Comparison of ENCODE assay signal across 3 mouse cellular contexts in the genomic region with DNA sequence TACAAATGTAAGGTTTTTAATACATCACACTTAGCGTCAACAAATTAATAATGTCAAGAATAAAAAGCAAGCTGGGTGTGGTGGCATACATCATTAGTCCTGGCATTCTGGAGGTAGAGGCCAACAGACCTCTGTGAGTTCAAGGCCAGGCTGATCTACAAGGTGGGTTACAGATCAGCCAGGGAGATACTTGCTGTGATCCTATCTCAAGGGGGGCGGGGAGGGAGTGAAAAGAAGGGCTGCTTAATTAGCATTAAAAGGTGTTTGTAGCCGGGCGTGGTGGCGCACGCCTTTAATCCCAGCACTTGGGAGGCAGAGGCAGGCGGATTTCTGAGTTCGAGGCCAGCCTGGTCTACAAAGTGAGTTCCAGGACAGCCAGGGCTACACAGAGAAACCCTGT.
DNase-seq lines count a peak whose midpoint lies in the region.

No protein-coding gene starts in this region.

- DNase-seq in ES-CJ7 (ENCODE audit: low read depth, low spot score) = peak; percentile 68
- DNase-seq in R1 (ENCODE audit: low read depth, low spot score) = peak; percentile 58
- peak; percentile 50 for DNase-seq in ZHBTc4 (ENCODE audit: low read depth, low spot score)
